Mouse (Mus musculus): ENCODE results near the gene Lnx1. TPM values are rescaled to one million over a fixed set of nuclear protein-coding genes. Genes with fewer than 3 reads are reported as not detected.

The Lnx1 gene
- polyA plus RNA-seq, 1 experiment from 2014 or later = 0.80 TPM

GRCm38 (mm10) chr5:74668956-74669355 lies 33.8 kb downstream of the Lnx1 start:
- no peak overlapping the region for H3K4me3 ChIP-seq (replicated peaks)
- ATAC-seq (ENCODE audit: low FRiP score) = no peak
- 78% methylated on average over 6 of the region's 6 CpGs for WGBS
- H3K36me3 ChIP-seq (replicated peaks) = no peaks in the 10 kb centered on the region
- no peaks in the 10 kb centered on the region for H3K27me3 ChIP-seq
- no peaks in the 10 kb centered on the region for H3K9me3 ChIP-seq
- no peak overlapping the region for H3K9ac ChIP-seq
- no peak overlapping the region for H3K27ac ChIP-seq
- H3K4me1 ChIP-seq = no peaks in the 10 kb centered on the region
- no peak overlapping the region for H3K4me2 ChIP-seq

GRCm38 (mm10) chr5:74662618-74663017 lies 40.1 kb downstream of the Lnx1 start:
- Histone ChIP-seq H3K27ac (no peak overlapping the region), H3K36me3 (replicated peaks) (no peaks in the 10 kb centered on the region), H3K9me3 (no peaks in the 10 kb centered on the region), H3K27me3 (no peaks in the 10 kb centered on the region), H3K4me3 (replicated peaks) (no peak overlapping the region), H3K9ac (no peak overlapping the region), H3K4me2 (no peak overlapping the region), H3K4me1 (no peaks in the 10 kb centered on the region)
- ATAC-seq (ENCODE audit: low FRiP score) = no peak
- 75% methylated on average over 1 of the region's 1 CpGs for WGBS

DNA sequence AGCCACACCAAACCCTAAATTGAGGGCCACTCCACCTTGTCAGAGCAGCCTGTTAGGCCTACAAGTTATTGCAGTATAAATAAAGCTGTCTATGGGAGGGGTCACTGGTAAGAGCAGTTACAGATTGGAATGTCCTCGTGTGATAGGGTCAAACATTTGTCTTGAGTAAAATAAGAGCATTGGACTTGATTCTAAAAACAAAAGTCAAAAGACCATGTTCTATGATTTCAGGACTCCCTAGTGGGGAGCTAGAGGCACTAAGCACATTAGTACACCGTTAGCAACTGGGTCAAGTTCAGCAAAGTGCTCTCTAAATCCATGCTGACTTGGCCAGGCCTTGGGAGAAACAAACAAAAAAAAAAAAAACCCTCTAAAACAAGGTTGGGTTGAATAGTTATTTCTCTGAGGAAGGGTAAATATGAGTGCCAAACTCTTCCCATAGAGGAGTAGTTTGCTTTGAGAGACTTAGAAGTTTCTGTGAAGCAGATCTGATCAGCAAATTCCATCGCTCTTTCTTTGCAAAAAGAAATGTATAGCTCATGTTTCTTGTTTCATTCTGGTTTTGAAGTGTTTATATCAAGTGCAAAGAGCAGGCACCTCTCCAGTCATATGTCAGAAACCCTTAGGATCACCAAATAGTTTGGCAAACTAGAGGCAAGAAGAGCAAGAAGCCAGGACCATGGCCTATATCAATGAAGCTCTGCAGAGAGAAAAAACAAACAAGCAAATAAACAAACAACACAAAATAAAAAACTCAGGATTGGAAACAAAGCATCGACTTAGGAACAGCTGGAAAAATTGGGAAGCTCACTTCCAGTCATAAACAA lies 40.8 kb downstream of the Lnx1 start:
- no peak overlapping the region for H3K9ac ChIP-seq
- no peak overlapping the region for H3K4me2 ChIP-seq
- H3K4me1 ChIP-seq = no peaks in the 10 kb centered on the region
- no peaks in the 10 kb centered on the region for H3K9me3 ChIP-seq
- 84% methylated on average over 4 of the region's 4 CpGs for WGBS
- no peak overlapping the region for H3K4me3 ChIP-seq (replicated peaks)
- ATAC-seq (ENCODE audit: low FRiP score) = no peak
- no peak overlapping the region for H3K27ac ChIP-seq
- no peaks in the 10 kb centered on the region for H3K27me3 ChIP-seq
- H3K36me3 ChIP-seq (replicated peaks) = no peaks in the 10 kb centered on the region

DNA sequence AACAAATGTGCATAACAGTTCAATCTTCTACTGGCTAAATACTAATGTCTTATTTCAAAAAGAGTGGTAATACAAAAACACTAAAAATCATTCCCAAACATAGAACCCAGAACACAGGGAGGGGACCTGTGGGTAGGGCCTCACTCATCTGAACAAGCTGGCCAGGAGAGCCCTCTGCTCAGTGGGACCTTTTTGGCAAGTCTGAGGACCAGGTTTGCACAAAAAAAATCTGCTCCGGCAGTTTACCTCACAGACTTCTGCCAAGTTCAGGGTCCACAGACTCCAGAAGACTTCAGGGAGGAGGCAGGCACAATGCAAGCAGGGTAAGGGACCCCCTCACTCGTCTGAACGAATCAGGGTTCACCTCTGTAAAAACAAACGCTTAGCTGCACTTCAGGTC lies 42.9 kb downstream of the Lnx1 start:
- H3K27ac ChIP-seq = no peak overlapping the region
- no peak overlapping the region for H3K4me2 ChIP-seq
- no peaks in the 10 kb centered on the region for H3K36me3 ChIP-seq (replicated peaks)
- H3K27me3 ChIP-seq = no peaks in the 10 kb centered on the region
- H3K9ac ChIP-seq = no peak overlapping the region
- WGBS = 83% methylated on average over 4 of the region's 4 CpGs
- no peaks in the 10 kb centered on the region for H3K4me1 ChIP-seq
- no peak for ATAC-seq (ENCODE audit: low FRiP score)
- H3K9me3 ChIP-seq = no peaks in the 10 kb centered on the region
- H3K4me3 ChIP-seq (replicated peaks) = no peak overlapping the region

- H3K27ac ChIP-seq = no peak overlapping the region
- 72% methylated on average over 5 of the region's 5 CpGs for WGBS
- no peak for ATAC-seq (ENCODE audit: low FRiP score)
- H3K9ac ChIP-seq = no peak overlapping the region
- H3K4me1 ChIP-seq = no peaks in the 10 kb centered on the region
- H3K9me3 ChIP-seq = no peaks in the 10 kb centered on the region
- no peak overlapping the region for H3K4me2 ChIP-seq
- H3K36me3 ChIP-seq (replicated peaks) = no peaks in the 10 kb centered on the region
- H3K27me3 ChIP-seq = no peaks in the 10 kb centered on the region
- H3K4me3 ChIP-seq (replicated peaks) = no peak overlapping the region
These were observed 43.4 kb downstream of the Lnx1 start for GRCm38 (mm10) chr5:74659281-74659680.

DNA sequence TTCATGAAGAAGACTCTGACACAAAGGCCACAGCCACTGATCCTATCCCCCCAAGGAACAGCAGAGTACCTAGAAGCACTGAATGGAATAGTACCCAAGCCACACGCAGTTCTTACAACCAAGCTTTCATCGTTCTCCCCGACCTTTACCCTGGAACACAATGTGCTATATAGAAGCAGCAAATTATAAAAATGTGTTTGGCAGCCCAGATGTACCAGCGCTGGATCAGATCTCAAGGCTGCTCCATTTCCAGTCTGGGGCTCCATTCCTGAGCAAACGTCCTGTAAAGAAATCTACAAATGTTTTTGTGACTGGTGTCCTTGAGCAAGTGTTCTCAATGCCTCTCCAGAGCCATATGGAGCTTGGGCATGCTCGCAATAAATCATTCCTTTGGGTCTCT lies 44.8 kb downstream of the Lnx1 start:
- Histone ChIP-seq H3K4me1 (no peaks in the 10 kb centered on the region), H3K9ac (no peak overlapping the region), H3K4me3 (replicated peaks) (no peak overlapping the region), H3K4me2 (no peak overlapping the region), H3K36me3 (replicated peaks) (no peaks in the 10 kb centered on the region), H3K9me3 (no peaks in the 10 kb centered on the region), H3K27ac (no peak overlapping the region), H3K27me3 (no peaks in the 10 kb centered on the region)
- 78% methylated on average over 6 of the region's 6 CpGs for WGBS
- ATAC-seq (ENCODE audit: low FRiP score) = no peak

- no peaks in the 10 kb centered on the region for H3K27me3 ChIP-seq
- WGBS = 86% methylated on average over 5 of the region's 5 CpGs
- no peak overlapping the region for H3K27ac ChIP-seq
- no peak overlapping the region for H3K4me3 ChIP-seq (replicated peaks)
- no peak overlapping the region for H3K4me2 ChIP-seq
- H3K9ac ChIP-seq = no peak overlapping the region
- no peaks in the 10 kb centered on the region for H3K36me3 ChIP-seq (replicated peaks)
- H3K4me1 ChIP-seq = no peaks in the 10 kb centered on the region
- no peak for ATAC-seq (ENCODE audit: low FRiP score)
- no peaks in the 10 kb centered on the region for H3K9me3 ChIP-seq
These were observed 46.3 kb downstream of the Lnx1 start for GRCm38 (mm10) chr5:74656410-74656809.

- H3K9me3 ChIP-seq = no peaks in the 10 kb centered on the region
- no peaks in the 10 kb centered on the region for H3K4me1 ChIP-seq
- H3K27ac ChIP-seq = no peak overlapping the region
- H3K27me3 ChIP-seq = no peaks in the 10 kb centered on the region
- no peak for ATAC-seq (ENCODE audit: low FRiP score)
- no peak overlapping the region for H3K9ac ChIP-seq
- H3K4me3 ChIP-seq (replicated peaks) = no peak overlapping the region
- no peaks in the 10 kb centered on the region for H3K36me3 ChIP-seq (replicated peaks)
- no peak overlapping the region for H3K4me2 ChIP-seq
- 81% methylated on average over 6 of the region's 6 CpGs for WGBS
These were observed 48.2 kb downstream of the Lnx1 start for GRCm38 (mm10) chr5:74654527-74654926.

DNA sequence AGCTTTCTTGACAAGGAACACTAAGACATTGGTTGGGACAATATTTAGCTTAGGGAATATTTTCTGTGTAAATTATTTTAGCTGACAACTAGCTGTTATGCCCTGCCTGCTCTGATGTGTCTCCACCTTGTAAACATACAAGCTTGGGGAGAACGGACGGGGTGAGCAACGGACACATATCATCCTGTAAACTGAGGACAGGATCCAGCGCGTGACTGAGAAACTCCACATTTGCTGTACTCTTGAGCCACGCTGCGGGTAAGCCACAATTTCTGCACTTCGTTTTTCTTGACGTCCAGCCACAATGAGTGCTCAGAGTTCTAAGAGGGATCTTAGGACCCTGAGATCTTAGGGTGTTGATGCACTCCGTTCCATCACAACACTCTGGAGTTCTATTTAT lies 48.9 kb downstream of the Lnx1 start:
- Histone ChIP-seq H3K4me3 (replicated peaks) (no peak overlapping the region), H3K27me3 (no peaks in the 10 kb centered on the region), H3K4me1 (no peaks in the 10 kb centered on the region), H3K36me3 (replicated peaks) (no peaks in the 10 kb centered on the region), H3K27ac (no peak overlapping the region), H3K9me3 (no peaks in the 10 kb centered on the region), H3K9ac (no peak overlapping the region), H3K4me2 (no peak overlapping the region)
- ATAC-seq (ENCODE audit: low FRiP score) = no peak
- WGBS = 89% methylated on average over 10 of the region's 10 CpGs

GRCm38 (mm10) chr5:74649122-74649521 lies 53.6 kb downstream of the Lnx1 start:
- H3K27me3 ChIP-seq = no peaks in the 10 kb centered on the region
- no peak overlapping the region for H3K9ac ChIP-seq
- H3K4me3 ChIP-seq (replicated peaks) = no peak overlapping the region
- ATAC-seq (ENCODE audit: low FRiP score) = no peak
- WGBS = 100% methylated on average over 1 of the region's 1 CpGs
- no peaks in the 10 kb centered on the region for H3K9me3 ChIP-seq
- H3K4me1 ChIP-seq = no peaks in the 10 kb centered on the region
- H3K4me2 ChIP-seq = no peak overlapping the region
- no peak overlapping the region for H3K27ac ChIP-seq
- no peaks in the 10 kb centered on the region for H3K36me3 ChIP-seq (replicated peaks)

DNA sequence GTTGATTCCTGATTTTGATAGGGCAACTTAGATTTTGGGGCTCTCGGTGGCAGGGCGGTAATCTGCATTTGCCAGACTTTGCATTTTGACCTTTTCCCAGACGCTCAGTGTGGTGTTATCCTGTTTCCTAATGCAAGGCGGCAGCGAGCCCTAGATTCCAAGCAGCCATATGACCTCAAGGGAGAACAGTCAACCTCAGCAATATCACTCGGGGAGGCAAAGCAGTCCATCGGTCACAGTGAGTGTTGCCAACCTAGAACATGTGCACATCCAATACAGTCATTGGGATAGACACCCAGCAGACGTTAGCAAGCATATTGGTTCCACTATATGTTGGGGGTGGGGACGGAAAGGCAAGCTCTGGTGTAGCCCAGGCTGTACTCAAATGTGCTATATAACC lies 54.5 kb downstream of the Lnx1 start:
- Histone ChIP-seq H3K9ac (no peak overlapping the region), H3K27me3 (no peaks in the 10 kb centered on the region), H3K4me3 (replicated peaks) (no peak overlapping the region), H3K9me3 (no peaks in the 10 kb centered on the region), H3K4me2 (no peak overlapping the region), H3K27ac (no peak overlapping the region), H3K4me1 (no peaks in the 10 kb centered on the region), H3K36me3 (replicated peaks) (no peaks in the 10 kb centered on the region)
- ATAC-seq (ENCODE audit: low FRiP score) = no peak
- WGBS = 88% methylated on average over 9 of the region's 9 CpGs

GRCm38 (mm10) chr5:74647584-74647984 lies 55.1 kb downstream of the Lnx1 start:
- no peak for ATAC-seq (ENCODE audit: low FRiP score)
- Histone ChIP-seq H3K9me3 (no peaks in the 10 kb centered on the region), H3K36me3 (replicated peaks) (no peaks in the 10 kb centered on the region), H3K4me3 (replicated peaks) (no peak overlapping the region), H3K27me3 (no peaks in the 10 kb centered on the region), H3K27ac (no peak overlapping the region), H3K4me1 (no peaks in the 10 kb centered on the region), H3K9ac (no peak overlapping the region), H3K4me2 (no peak overlapping the region)
- WGBS = 70% methylated on average over 5 of the region's 6 CpGs

DNA sequence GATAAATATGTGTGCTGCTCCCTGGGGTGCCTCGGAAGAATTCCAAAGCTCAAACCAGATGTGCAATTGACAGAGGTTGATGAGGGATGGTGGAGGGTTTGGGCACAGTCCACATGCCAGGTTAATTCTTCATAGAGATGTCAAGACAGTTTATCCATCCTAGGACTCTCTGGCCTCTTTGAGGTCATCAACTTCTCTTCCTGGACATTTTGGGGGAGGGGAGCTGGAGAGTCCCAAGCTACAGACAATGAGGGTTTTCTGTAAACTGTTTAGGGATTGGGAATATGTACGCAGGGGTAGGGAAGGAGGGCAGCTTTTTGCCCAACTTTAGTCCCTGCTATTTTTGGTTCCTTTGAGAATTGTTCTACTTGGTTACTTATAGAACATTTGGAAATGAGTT lies 60.4 kb downstream of the Lnx1 start:
- Histone ChIP-seq H3K36me3 (replicated peaks) (no peaks in the 10 kb centered on the region), H3K4me2 (no peak overlapping the region), H3K27ac (no peak overlapping the region), H3K9ac (no peak overlapping the region), H3K4me1 (no peaks in the 10 kb centered on the region), H3K4me3 (replicated peaks) (no peak overlapping the region), H3K27me3 (no peaks in the 10 kb centered on the region), H3K9me3 (no peaks in the 10 kb centered on the region)
- no peak for ATAC-seq (ENCODE audit: low FRiP score)
- 90% methylated on average over 2 of the region's 2 CpGs for WGBS

Data from forebrain, embryonic 12.5 days (tissue).